Mouse (Mus musculus): ENCODE results near the gene F2rl2.

Gene F2rl2

DNA sequence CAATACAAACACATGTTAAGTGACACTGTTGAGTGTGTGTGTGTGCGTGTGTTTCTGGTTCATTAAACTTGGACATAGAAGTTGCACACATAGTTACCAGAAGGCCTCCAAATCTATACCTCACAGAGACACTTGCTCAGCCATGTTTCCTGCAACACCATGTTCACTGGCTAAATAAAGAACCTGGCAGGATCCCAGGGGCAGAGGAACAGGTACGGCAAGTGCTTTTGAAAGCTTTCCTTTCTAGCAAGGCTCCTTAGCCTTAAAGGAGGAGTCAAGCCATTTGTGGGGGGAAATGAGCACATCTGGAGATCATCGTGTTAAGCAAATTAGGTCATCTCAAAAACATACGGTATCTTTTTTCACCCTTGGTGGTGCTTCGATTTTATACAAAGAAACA is 6.7 kb downstream of the F2rl2 start:
- peak in 1 of 2 experiments; percentile 16 for DNase-seq

DNA sequence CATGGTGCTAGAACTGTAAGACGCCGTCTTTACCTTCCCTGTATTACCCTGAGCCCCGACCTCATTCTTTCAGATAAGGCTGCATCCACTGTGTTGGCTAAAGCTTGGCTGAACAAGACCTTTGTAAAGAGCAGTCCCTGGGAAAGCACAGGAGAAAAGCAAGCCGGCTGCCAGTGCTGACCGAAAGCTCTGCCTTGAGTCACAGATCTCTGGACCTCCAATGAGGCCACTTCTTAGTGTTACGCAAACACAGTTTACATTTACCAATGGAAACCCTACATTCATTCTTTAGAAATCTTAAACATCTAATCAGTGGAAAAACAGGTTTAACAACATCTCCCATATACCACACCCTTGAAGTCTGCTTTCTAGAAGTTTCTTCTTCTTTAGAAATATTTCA is 8.9 kb downstream of the F2rl2 start:
- no peak for DNase-seq

DNA sequence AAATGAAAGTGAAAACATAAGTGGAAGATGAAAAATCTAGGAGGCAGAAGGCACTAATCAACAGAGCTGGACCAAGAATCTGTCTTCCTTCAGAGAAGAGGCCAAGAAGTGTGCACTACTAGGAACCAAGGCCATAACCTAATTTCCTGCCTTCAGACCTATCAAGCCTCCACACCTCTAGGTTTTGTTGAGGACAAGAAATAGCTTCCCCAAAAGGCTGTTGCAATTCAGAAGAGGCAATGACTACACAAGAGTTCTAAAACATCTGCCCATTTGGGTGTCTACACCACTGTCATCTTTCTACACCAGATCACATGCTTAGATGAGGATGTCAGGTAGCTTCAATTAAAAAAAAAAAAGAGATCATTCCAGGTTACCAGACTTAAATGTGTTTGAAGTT is 15.4 kb downstream of the F2rl2 start:
- no peak for DNase-seq

DNA sequence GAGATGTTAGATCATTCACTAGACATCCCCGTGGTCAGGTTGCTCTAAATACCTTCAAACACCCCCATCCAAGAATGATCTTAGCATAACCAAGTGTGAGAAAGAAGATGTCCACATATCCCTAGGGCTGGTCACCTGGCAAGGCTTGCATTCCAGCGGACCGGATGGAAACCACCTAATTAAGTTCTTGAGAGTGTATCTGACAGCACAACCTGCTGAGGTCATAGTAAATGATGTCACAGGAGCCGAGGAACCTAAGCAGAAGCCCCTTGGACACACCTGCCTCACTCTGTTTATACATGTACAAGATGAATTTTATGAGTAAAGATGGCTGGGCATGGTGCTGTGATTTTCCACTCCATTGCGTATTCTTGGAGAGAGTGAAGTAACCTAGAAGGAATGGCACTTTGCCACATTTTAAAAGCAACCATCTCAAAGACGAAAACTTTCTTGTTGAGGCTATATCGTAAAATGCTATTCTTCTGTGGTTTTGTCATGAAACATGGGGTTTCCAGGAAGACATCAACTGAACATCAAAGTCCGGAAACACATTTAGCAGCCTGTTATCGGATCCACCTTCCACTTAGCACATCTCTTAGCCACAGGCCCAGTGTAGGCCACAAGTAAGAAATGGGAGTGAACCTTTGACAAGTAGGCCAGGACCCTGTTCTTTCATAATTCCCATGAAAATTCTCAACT is 16.1 kb downstream of the F2rl2 start:
- DNase-seq, result no peak

DNA sequence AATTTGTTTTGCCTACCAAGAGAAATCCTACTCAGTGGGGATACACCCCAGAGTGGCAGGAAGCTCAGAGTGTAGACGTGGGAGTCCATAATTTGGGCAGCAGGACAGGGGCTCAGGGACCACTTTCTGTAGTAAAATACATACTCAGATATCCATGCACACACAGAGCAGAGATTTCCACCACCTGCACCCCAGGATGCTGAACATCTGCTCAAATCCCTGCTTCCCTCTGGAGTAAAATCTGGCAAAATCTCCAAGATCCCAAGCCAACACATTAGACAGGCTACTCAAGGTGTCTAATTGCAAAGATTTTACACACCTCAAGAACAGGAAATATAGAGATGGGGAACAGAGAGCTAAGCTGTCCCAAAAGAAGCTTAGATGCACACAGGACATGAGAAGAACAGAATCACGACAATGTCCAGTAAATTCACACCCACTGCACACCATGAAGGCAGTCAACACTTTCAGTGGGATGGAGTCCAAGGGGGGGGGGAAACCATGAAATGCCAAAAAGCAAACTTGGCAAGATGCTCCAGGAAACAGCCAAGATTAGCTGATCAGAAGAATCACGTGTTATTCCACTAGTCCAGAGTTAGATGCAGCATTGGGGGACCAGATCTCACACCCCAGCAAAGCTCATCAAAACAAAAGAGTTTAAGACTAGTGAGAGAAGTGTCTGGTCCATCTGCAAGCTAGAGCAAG is 17.8 kb downstream of the F2rl2 start:
- peak; percentile 57 to 62 for DNase-seq

DNA sequence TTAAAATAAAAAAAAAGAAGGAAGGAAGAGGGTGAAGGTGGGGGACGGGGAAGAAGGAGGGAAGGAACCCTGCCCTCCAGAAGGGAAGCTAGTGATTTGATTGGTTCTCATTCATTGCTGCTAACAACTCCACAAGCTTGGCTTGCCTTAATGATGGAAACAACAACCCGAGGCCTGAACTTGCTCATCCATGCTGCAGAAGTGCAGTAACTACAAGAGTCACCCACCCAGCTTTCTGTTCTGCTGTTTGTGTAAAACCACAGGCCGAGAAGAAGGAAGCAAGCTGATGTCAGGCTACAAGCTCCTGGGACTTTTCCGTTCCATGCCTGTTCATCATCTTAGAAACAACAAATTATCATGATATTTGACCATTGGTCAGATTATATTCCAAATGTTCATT is 18.7 kb downstream of the F2rl2 start:
- no peak for DNase-seq

DNA sequence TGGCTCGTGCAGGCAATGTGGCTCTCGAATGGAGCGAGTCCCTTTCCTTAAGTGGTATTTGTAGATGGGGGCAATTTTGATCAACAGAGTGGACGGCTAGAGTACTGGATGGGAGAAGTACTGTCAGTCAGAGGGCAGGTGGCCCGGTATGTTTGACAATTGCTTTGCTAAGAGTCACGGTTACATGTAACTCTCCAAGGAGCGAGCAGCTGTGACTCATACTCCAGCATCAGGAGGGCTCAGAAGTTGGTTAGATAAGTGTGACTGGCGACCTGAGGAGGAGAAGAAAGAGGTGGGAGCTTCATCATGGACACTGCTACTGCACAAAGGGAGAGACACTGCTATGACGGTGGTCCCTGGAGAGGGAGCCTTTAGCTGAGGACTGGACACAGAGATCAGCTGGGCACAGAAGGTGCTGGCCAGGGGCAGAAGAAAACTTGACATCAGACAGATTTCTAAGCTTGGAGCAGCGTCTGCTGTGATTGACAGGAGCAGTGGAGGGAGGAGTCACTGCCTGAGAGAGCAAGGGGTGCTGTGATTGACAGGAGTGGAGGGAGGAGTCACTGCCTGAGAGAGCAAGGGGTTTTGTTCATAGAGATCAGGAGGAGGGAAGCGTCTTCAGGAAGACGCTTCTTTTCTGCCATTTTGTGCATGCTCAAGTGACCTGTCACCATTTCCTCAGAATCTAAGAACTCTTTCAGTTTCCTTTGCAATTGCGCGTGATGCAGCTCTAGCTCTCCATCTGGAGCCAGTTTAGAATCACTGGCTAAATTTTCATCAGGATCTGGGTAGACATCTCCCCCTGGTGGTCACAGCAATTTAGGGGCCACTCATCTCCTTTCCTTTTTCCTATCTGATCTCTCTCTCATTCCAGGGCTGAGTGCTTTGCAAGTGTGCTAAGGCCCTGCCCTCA is 22.9 kb downstream of the F2rl2 start:
- peak; percentile 82 to 86 for DNase-seq

DNA sequence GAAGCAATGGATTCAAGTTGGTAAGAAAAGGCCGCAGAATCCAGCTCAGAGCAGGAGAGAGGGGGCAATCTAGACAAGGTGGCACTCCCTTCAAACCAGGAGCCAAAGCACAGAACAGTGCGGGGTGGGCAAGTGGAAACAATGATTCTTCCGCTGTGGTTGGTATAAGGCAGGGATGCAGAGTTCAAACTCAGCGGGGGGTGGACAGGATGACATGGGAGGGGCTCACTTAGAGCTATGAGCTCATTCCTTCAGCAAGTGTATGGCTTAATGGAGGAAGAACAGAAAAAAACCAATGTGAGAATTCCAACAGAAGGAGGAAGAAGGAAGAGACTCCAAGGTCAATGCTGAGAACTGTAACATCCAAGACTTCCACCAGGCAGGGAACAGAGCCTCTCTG is 33.8 kb downstream of the F2rl2 start:
- no peak for DNase-seq

DNA sequence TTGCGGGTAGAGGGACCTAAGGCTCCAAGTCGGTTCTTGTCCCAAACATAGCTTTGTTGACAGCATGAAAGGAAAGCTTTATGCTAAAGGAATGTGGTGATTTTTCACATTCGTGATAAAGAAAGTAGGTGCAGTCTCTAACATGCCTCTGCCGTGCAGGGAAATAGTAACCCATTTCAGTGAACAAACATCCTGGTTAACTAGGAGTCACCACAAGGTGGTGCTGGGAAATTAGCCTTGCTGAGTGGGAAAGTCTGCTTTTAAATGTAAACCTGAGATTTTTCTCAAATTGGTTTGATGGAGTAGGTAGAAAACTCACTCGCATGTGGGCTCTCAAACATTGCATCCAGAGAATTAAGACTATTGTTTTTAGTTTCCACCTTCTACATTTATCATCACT is 43.0 kb downstream of the F2rl2 start:
- DNase-seq, result peak; percentile 59 to 66

DNA sequence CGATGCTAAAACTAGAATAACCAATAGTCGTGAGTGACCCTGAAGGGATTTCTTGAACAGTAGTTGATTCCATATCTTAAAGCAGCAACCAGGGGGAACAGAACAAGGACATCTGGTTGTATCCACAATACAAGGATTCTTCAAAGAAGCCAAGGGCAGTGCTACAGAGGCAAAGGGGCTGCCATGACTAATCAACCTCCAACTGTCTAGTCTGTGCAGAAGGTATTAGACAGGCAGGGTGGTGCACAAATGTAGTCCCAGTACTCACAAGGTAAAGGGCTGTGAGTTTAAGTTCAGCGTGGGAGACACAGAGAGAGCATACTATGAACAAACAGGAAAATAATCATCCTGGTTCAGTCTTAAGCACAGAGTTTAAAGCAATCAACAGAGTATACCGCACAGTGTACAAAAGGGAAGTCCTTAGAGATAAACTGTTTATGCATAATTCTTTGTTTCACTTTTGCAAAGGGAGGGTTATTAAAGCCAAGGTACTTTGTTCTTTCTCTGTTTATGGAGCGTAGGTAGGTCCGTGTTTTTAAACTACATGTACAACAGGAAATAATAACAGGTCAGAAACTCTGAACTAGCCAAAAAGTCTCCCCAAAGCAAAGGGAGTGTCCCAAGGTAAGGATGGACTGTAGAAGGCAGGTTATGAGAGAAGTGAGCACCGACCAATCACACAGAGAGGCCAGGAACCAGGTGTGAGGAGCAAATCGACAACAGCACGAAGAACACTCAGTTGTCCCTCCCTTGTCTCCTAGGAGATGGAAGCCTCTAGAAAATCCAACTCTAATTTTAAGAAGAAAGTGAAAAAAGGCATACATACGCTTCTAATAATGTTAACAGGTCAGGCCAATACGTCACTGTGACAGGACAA is 45.4 kb downstream of the F2rl2 start:
- no peak for DNase-seq

DNA sequence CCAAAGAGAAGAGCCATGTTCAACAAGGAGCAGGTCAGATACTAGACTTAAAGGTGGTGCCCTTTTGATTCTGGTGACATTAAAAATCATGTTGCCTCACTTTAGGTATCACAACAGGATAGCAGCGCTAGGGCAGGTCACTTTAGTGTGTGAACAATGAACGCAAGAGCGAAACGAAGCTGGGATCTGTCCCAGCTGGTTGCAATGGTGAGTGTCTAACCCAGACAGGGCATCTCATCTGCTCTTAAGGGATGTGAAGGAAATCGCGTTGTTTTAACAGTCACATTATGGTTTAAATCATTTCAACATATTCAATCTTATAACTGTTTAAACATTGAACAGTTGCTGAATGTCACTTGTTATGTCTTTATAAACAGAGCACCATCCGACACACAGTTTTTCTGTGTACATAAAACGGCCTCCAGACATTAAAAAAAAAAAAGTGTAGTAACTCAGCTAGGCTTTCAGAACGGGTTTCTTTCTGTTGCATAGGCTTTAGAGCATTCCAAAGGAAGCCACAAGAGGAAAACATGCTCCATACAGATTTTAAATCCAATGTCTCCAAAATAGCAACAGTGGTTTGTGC is 46.3 kb downstream of the F2rl2 start:
- no peak for DNase-seq

DNA sequence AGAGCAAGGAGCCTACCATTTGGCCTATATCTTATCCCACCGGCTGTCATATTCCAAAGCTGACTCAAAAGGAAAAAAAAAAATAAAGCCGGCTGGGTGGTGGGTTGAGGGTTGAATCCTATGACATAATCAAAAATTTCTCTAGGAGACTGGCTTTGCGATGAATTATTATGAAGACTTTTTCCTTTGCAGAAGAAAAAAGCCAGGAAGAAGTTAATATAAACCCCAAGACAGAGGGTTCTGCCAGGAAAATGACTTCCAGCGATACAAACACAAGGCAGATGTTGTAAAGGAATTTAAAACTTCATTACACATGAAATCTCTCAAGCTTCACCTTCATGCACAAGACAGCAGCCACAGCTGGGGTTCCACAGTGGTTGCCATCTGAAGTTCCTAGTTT is 48.8 kb downstream of the F2rl2 start:
- no peak for DNase-seq

DNA sequence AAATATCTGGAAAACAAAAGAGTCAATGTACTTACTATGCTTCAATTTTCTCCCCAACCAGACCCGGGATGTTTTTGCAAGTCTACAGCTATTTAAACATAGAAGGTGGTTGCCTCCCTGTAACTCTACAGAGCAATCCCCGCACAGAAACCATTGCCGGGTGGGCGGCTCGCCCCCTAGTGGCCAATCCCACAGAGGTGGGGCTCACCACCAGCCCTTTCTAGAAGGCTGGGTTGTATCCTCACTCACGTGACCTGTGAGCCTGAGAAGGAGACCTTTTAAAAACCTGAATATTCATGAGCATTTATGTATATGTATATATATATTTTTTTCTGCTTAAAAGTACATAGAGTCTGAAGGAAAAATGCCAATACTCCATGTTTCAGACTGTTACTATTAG is 49.9 kb downstream of the F2rl2 start:
- peak; percentile 84 to 86 for DNase-seq

DNA sequence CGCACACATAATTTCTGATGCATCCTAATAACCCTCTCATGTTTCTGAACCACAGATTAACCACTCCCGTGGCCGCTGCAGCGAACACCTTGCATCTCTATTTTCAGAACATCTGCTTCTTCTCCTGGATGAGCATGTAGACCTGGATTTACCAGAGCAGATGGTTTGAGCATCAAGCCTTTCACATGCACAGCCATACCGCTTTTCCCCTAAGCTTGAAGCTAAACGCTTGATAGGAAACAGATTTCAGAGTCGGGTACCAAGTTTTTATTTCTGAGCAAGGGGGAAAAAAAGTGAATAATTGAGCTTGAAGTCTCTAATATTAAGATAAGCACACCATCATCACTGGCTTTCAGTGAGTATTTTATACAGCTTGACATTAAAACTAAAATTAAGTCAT is 50.4 kb downstream of the F2rl2 start:
- DNase-seq, result no peak

DNA sequence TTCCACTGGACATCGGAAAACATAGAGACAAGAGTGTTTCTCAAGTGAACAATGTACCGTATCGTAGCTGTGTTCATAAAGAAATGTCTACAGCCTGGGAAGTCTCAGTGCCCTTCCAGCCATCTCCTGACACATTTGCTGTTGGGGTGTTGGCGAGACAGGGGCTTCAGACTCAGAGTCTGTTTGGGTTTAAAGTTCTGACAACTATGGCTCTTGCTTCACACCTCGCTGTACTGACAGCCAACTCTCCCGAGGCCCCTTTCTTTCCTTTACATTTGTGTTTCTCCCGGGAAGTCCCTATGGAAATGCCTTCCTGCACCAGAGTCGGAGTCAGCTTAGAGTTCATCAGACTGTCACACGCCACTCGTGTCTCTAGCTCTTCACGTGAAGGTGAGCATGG is 50.9 kb downstream of the F2rl2 start:
- no peak for DNase-seq
